Mouse (Mus musculus) forebrain, embryonic 15.5 days (tissue): ENCODE measurements around the gene Foxp1. TPM values are rescaled to one million over a fixed set of nuclear protein-coding genes. Genes with fewer than 3 reads are reported as not detected.

ENCODE experiments used
- ATAC-seq: fragments of 200-750 bp; cut with Nextera tagmentation; replicated peaks from 2 replicates; pipeline ENCODE4 v1.8.0; 2017; ENCODE audit warnings: mild to moderate bottlenecking, moderate TSS enrichment, moderate library complexity
- H3K27ac ChIP-seq: fragments of 300-500 bp; sonication (generic); replicated peaks from 2 replicates; pipeline ENCODE4 v1.5.1; 2015; ENCODE audit warnings: mild to moderate bottlenecking, inconsistent platforms
- H3K27me3 ChIP-seq: fragments of 300-500 bp; sonication (generic); 2 replicates; pipeline ENCODE4 v1.6.1; 2015; ENCODE audit warnings: inconsistent platforms
- H3K36me3 ChIP-seq: fragments of 300-500 bp; sonication (generic); 2 replicates; pipeline ENCODE4 v1.6.1; 2015; ENCODE audit warnings: mild to moderate bottlenecking, inconsistent platforms
- H3K4me1 ChIP-seq: fragments of 300-500 bp; sonication (generic); 2 replicates; pipeline ENCODE4 v1.6.1; 2015; ENCODE audit warnings: inconsistent platforms
- H3K4me2 ChIP-seq: fragments of 300-500 bp; sonication (generic); replicated peaks from 2 replicates; pipeline ENCODE4 v1.6.1; 2015; ENCODE audit warnings: mild to moderate bottlenecking, inconsistent platforms
- H3K4me3 ChIP-seq: fragments of 300-500 bp; sonication (generic); 2 replicates; pipeline ENCODE4 v1.5.1; 2015; ENCODE audit warnings: mild to moderate bottlenecking, inconsistent platforms
- H3K9ac ChIP-seq: fragments of 300-500 bp; sonication (generic); replicated peaks from 2 replicates; pipeline ENCODE4 v1.6.1; 2015; ENCODE audit warnings: mild to moderate bottlenecking, inconsistent platforms
- H3K9me3 ChIP-seq: fragments of 300-500 bp; sonication (generic); 2 replicates; pipeline ENCODE4 v1.6.1; 2016; ENCODE audit warnings: inconsistent platforms
- WGBS: fragments of 180-500 bp; shearing (Covaris S2); methylation state at CpG from one replicate; pipeline ENCODE4 v1.1.7; 2015; ENCODE audit warnings: mixed read lengths; 5-methylcytosine and 5-hydroxymethylcytosine counted together
- polyA plus RNA-seq: library from polyadenylated mRNA; unstranded; fragments of >200 nt; fragmentation: Nextera tagmentation; extraction: Ambion mirVana; gene quantifications from 2 replicates; pipeline ENCODE4 v1.2.1, GENCODE M21; 2015

The Foxp1 gene
- polyA plus RNA-seq, 1 experiment from 2014 or later: 102 TPM

DNA sequence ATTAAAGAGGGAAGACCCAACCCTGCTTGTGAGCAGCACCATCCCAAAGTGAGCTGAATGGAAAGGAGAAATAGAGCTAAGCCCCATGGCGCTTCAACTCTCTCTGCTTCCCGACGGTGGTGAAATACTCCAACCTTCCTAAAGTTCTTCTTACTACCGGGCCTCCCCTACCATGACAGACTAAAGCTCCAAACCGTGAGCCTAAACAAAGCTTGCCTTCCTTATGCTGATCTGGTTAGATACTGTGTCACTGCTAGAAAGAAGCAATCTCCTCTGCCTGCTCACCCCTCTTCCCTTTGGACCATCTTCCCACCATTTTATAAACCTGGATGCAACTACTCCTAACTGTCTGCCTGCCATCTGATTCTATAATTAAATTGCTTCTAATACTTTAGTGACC lies 338.5 kb downstream of the Foxp1 start:
- Histone ChIP-seq H3K4me1 (peaks cover 9% of the 10 kb centered on the region), H3K27me3 (no peaks in the 10 kb centered on the region), H3K4me3 (no peak overlapping the region), H3K36me3 (no peaks in the 10 kb centered on the region), H3K9ac (no peak overlapping the region), H3K27ac (no peak overlapping the region), H3K9me3 (no peaks in the 10 kb centered on the region), H3K4me2 (no peak overlapping the region)
- WGBS: 92% methylated on average over 5 of the region's 5 CpGs
- no peak for ATAC-seq

DNA sequence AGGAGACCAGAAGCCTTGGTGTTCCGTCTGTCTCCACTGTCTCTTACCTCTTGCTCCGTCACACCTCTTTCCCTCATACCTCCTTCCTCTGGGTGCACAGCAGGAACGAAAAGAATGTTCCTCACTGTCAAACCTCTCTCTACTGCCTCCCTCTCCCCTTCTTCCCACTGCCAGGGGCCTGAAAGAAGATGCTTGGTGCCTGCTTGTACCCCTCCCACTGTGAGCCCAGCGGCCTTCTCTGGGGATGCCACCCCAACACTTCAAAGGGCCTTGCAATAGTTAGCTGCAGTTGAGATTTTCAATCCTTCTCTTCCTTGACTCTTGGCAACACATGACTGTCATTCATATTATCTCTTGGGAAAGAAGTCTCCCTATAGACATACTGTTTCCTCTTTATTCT lies 339.7 kb downstream of the Foxp1 start:
- no peak for ATAC-seq
- 89% methylated on average over 4 of the region's 4 CpGs for WGBS

DNA sequence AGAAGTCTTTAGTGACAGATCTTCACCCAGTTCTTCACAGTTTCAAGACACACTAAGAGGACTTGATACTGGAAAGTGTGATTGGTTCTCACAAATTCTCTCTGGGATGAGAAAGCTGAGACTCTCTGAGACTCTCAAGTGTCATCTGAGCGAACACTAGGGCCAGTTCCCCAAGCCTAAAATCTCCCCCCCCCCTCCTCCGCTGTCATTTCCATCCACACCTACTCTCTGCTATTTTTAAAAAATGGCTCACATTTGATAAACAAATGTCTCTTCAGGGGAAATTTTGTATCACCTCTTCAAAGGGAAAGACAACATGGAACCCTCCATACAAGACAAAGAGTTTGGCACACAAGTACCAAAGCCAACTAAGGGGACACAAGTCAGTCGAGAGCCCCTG lies 346.3 kb downstream of the Foxp1 start:
- H3K4me2 ChIP-seq: no peak overlapping the region
- 83% methylated on average over 3 of the region's 3 CpGs for WGBS
- no peak overlapping the region for H3K27ac ChIP-seq
- H3K9me3 ChIP-seq: no peaks in the 10 kb centered on the region
- no peaks in the 10 kb centered on the region for H3K36me3 ChIP-seq
- no peaks in the 10 kb centered on the region for H3K27me3 ChIP-seq
- H3K4me1 ChIP-seq: 0 out of 2 replicates have a peak, but pooled peaks cover 6% of the 10 kb centered on the region
- H3K4me3 ChIP-seq: no peak overlapping the region
- ATAC-seq: no peak
- no peak overlapping the region for H3K9ac ChIP-seq

More for the DNA sequence above, 339.7 kb downstream of the Foxp1 start:
- no peaks in the 10 kb centered on the region for H3K27me3 ChIP-seq
- H3K9me3 ChIP-seq: no peaks in the 10 kb centered on the region
- peaks cover 7% of the 10 kb centered on the region for H3K4me1 ChIP-seq
- H3K4me2 ChIP-seq: no peak overlapping the region
- no peak overlapping the region for H3K27ac ChIP-seq
- H3K4me3 ChIP-seq: no peak overlapping the region
- no peaks in the 10 kb centered on the region for H3K36me3 ChIP-seq
- H3K9ac ChIP-seq: no peak overlapping the region

DNA sequence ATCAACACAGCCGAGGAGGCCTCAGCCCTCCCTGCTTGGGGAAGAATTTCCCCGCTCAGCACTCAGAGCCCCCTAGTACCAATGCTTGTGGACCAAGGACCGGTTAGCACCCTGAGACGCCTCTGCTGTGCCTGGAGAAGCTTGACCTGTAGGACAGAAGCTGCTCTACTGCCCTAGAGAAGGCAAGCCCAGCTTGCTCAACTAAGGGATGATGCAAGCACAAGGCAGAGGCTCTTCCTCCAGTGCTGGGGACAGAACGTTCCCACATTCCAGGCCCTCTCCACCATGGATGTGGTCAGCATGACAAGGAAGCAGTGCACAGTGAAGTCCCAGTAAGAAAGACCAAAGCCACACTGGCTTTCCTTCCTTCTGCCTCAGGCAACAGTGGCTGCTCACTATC lies 347.1 kb downstream of the Foxp1 start:
- H3K9ac ChIP-seq: no peak overlapping the region
- H3K36me3 ChIP-seq: no peaks in the 10 kb centered on the region
- H3K27ac ChIP-seq: no peak overlapping the region
- H3K9me3 ChIP-seq: no peaks in the 10 kb centered on the region
- 0 out of 2 replicates have a peak, but pooled peaks cover 6% of the 10 kb centered on the region for H3K4me1 ChIP-seq
- H3K27me3 ChIP-seq: no peaks in the 10 kb centered on the region
- no peak overlapping the region for H3K4me3 ChIP-seq
- no peak overlapping the region for H3K4me2 ChIP-seq
- 79% methylated on average over 5 of the region's 5 CpGs for WGBS
- ATAC-seq: no peak

DNA sequence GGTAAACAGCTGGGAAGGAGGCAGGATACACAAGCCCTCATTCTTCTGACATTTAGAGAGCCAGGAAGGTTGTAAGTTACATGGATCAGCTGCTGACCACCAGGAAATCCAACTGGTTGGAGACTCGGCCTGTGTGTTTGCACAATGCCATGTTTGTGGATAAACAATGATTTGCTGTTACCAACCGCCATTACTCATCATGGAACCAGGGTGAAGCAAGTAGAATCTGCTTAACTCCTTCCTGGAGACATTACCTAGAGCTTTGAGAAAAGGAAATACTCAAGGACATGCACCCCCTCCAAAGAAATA lies 348.7 kb downstream of the Foxp1 start:
- no peak for ATAC-seq
- no peaks in the 10 kb centered on the region for H3K36me3 ChIP-seq
- WGBS: 71% methylated on average over 2 of the region's 2 CpGs
- no peak overlapping the region for H3K4me2 ChIP-seq
- H3K4me1 ChIP-seq: 0 out of 2 replicates have a peak, but pooled peaks cover 6% of the 10 kb centered on the region
- H3K9ac ChIP-seq: no peak overlapping the region
- H3K9me3 ChIP-seq: no peaks in the 10 kb centered on the region
- H3K27me3 ChIP-seq: no peaks in the 10 kb centered on the region
- H3K4me3 ChIP-seq: no peak overlapping the region
- H3K27ac ChIP-seq: no peak overlapping the region

DNA sequence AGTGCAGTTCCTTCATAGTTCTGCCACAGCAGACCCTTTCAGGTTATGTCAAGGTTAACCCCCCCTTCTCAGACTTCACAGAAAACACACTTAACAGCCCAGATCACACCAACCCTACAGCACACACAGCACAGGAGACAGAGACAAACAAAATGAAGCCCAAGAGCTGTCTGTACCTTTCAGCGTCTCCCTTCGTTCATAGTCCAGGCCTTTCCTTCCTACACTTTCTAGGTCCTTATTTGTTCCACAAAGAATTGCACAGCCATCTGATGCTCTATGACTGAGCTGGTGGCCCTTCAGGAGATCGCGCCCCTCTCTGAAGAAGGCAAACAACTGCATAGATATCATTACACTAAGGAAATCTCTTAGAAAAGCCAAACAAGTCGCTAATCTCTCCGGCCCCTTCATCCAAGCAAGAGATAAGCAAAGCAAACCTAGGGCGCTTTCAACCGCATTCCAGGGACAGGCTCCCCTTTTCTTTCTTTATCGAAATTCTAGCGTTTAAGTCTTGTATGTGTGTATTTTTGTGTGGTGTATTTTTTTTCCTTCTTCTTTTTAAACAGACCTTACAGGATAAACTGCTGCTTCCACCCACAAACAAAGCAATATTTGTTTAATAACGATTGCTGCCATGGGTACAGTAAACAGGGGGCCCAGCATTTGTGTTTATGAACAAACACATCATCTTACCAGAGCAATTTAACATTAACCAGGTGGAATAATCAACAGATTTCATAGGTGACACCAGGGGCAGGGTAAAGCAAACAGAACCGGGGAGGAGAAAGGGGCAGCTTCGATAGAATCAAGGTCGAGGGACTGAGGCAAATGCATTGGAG lies 349.2 kb downstream of the Foxp1 start:
- Histone ChIP-seq H3K9ac (no peak overlapping the region), H3K9me3 (no peaks in the 10 kb centered on the region), H3K27ac (no peak overlapping the region), H3K4me1 (0 out of 2 replicates have a peak, but pooled peaks cover 6% of the 10 kb centered on the region), H3K4me3 (no peak overlapping the region), H3K36me3 (no peaks in the 10 kb centered on the region), H3K4me2 (no peak overlapping the region), H3K27me3 (no peaks in the 10 kb centered on the region)
- ATAC-seq: no peak
- WGBS: 82% methylated on average over 14 of the region's 14 CpGs

DNA sequence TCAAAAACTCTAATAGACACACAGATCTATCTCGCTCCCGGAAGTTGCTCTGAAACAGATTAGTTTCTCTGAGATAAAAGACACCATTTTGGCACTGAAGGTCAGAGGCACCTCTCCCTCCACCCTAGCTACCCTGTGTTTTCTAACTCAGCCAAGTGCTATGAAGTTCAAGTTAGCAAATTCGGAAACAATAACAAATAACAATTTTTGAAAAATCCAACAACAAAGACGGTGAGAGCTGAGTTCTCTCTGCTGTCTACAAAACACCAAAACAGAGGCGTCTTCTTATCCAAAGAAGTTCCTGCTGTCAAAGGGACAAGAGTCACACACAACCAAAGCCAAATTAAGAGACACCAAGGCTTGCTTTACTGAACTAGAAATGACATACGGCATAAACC lies 349.9 kb downstream of the Foxp1 start:
- no peak overlapping the region for H3K4me3 ChIP-seq
- 88% methylated on average over 6 of the region's 6 CpGs for WGBS
- no peaks in the 10 kb centered on the region for H3K36me3 ChIP-seq
- H3K9ac ChIP-seq: no peak overlapping the region
- H3K4me1 ChIP-seq: 0 out of 2 replicates have a peak, but pooled peaks cover 6% of the 10 kb centered on the region
- H3K27me3 ChIP-seq: no peaks in the 10 kb centered on the region
- no peak overlapping the region for H3K27ac ChIP-seq
- H3K9me3 ChIP-seq: no peaks in the 10 kb centered on the region
- ATAC-seq: no peak
- no peak overlapping the region for H3K4me2 ChIP-seq

DNA sequence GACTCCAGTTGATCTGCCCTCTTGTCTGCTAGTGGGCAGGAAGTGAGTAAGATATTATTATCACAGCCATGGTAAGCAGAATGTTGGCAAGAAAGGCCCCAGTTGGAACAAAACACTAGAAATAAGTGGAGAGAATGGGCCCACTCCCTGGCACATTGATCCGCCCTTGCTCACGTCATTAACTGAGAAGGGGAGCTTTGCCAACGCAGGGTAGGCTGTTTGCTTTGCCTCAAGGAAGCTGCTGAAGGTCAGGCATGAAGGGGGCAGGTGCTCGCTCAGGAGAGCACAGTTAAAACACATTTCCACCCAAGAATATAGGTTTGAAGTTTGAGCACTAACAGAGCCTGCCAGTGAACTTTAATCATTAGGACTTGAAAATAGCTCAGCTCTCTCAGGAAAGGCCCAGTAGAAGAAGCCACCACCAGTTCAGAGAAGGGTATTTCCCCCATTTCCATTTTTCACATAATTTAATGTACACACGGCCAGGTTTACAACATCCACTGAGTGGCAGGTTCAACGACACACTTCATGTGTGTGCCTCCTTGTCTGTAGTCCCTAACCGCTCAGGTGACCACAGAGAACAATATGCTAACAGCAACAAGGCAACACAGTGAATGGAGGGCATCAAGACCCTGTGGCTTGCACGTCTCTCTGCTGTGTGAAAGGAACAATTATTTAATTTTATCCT lies 350.5 kb downstream of the Foxp1 start:
- Histone ChIP-seq H3K4me2 (no peak overlapping the region), H3K4me3 (no peak overlapping the region), H3K36me3 (no peaks in the 10 kb centered on the region), H3K4me1 (0 out of 2 replicates have a peak, but pooled peaks cover 6% of the 10 kb centered on the region), H3K27ac (no peak overlapping the region), H3K9me3 (no peaks in the 10 kb centered on the region), H3K27me3 (no peaks in the 10 kb centered on the region), H3K9ac (no peak overlapping the region)
- WGBS: 66% methylated on average over 8 of the region's 8 CpGs
- no peak for ATAC-seq

DNA sequence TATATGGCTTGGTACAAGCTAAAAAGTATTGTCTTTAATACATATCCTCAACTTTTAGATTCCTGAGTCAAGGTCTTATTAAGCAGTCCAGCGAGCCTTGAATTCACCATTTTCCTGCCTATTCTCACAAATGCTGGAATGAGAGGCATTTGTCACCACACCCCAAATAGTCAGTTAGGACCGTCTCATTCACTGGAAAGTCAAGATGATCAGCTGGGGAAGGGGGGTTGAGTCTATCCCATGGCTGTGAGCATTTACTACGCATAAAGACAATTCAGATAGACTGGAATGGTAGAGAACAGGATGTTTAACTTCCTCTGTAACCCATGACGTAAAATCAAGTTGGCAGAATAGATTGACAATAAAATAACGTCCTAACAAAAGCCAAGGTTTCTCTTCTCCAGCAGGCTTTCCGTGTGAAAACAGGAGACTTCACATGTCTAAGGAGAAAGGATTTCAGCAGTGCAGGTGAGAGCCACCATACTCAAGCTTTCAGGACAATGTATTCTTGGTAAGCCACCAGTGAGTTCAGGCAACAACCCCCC lies 351.2 kb downstream of the Foxp1 start:
- 78% methylated on average over 6 of the region's 6 CpGs for WGBS
- Histone ChIP-seq H3K9ac (no peak overlapping the region), H3K4me3 (no peak overlapping the region), H3K27ac (no peak overlapping the region), H3K4me2 (no peak overlapping the region), H3K36me3 (no peaks in the 10 kb centered on the region), H3K27me3 (no peaks in the 10 kb centered on the region), H3K9me3 (no peaks in the 10 kb centered on the region), H3K4me1 (0 out of 2 replicates have a peak, but pooled peaks cover 6% of the 10 kb centered on the region)
- ATAC-seq: no peak

DNA sequence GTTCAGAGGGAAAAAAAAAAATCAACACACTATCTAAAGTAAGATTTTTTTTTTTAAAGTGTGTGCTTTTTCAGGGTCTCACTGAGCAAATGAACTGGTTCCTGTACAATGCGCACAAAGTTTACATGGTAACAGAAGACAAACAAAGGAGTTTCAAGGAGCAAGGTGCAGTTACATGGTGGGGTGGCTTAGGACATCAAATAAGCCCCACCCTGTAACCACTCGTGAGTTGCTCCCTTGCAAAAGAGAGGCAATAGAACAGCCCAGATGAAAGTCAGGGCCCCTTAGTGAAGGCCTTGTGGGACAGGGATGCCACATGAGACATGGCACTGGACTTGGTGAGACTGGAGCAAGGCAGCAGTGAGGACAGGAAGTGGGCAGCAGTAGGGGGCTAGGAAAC lies 353.8 kb downstream of the Foxp1 start:
- no peak for ATAC-seq
- Histone ChIP-seq H3K4me3 (no peak overlapping the region), H3K9ac (no peak overlapping the region), H3K27ac (no peak overlapping the region), H3K36me3 (no peaks in the 10 kb centered on the region), H3K4me1 (0 out of 2 replicates have a peak, but pooled peaks cover 6% of the 10 kb centered on the region), H3K27me3 (no peaks in the 10 kb centered on the region), H3K4me2 (no peak overlapping the region), H3K9me3 (no peaks in the 10 kb centered on the region)
- 76% methylated on average over 2 of the region's 2 CpGs for WGBS

DNA sequence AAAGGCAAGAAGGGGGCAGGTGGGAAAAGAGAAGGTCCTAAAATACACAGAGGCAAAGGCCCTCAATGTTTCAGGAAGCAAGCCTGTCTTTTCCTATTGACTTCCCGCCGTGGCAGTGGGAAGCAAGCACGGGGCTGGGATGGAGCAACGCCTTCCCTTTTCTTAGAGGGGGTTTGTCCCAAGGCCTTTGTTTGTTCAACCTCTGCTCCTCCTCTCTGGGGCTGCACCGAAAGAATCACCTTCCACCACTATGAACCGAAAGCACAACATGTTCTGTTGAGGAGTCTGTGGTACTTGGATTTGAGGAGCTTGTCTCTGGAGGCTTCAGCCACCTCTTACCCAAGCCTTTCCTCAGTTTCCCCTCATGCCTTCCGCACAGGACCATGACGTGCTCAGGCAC lies 355.5 kb downstream of the Foxp1 start:
- H3K36me3 ChIP-seq: no peaks in the 10 kb centered on the region
- ATAC-seq: no peak
- H3K27ac ChIP-seq: no peak overlapping the region
- no peak overlapping the region for H3K9ac ChIP-seq
- H3K27me3 ChIP-seq: no peaks in the 10 kb centered on the region
- no peak overlapping the region for H3K4me3 ChIP-seq
- no peaks in the 10 kb centered on the region for H3K9me3 ChIP-seq
- H3K4me2 ChIP-seq: no peak overlapping the region
- WGBS: 60% methylated on average over 8 of the region's 8 CpGs
- H3K4me1 ChIP-seq: 0 out of 2 replicates have a peak, but pooled peaks cover 5% of the 10 kb centered on the region

DNA sequence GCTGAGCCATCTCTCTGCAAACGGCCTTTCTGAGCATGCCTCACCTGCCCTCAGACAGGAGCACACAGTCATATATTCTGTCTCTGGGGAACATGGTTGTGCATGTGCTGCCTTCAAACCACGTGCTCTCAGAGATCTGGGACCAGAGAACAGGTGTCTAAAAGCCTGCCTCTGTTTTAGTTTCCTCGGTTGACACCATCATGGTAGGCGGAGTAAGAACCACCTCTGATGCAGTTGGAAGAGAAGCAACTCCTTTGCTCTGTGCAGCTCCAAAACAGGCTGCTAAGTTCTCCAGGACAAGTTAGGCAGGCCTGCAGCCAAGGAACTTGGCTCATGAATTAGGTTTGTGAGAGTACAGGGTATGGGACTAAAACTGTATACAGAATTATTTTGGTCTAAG lies 356.4 kb downstream of the Foxp1 start:
- H3K36me3 ChIP-seq: no peaks in the 10 kb centered on the region
- no peak overlapping the region for H3K9ac ChIP-seq
- H3K27ac ChIP-seq: no peak overlapping the region
- no peak overlapping the region for H3K4me3 ChIP-seq
- 87% methylated on average over 4 of the region's 4 CpGs for WGBS
- no peaks in the 10 kb centered on the region for H3K9me3 ChIP-seq
- no peaks in the 10 kb centered on the region for H3K27me3 ChIP-seq
- H3K4me2 ChIP-seq: no peak overlapping the region
- H3K4me1 ChIP-seq: no peaks in the 10 kb centered on the region
- ATAC-seq: no peak
